Mouse (Mus musculus) cerebellum, postnatal 10 days (tissue): ENCODE measurements around the gene 5330417H12Rik.

Source experiments
- DNase-seq, 2 experiments: peaks; one replicate each; pipeline ENCODE4 v3.0.0; 2021; ENCODE audit warnings: mixed read lengths in 2 of 2

Gene 5330417H12Rik

GRCm38 (mm10) chr7:107625061-107625460 lies at the start of gene 5330417H12Rik:
Gene 5330417H12Rik (minus strand): TSS chr7:107625161.
- no peak for DNase-seq

DNA sequence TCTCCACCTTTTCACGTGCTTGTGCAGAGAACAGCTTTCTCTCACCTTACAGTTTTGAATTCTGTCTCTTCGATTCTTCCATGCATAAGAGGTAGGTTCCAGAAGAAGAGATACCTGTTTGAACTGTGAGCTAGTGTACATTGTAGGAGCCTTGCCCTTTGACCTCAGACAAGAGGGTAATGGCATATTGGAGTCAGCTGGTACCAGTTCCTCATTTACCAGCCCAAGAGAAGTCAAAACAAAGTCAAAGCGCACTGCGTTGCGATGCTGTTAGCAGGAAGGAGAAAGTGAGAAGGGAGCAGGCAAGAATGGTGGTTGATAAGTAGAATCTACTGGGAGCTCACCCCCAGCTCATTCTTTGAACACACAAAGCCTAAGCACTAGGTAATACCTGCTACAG lies 43.6 kb upstream of the 5330417H12Rik start:
- DNase-seq = no peak

- DNase-seq = no peak
Observed at GRCm38 (mm10) chr7:107666262-107666902, 41.4 kb upstream of the 5330417H12Rik start.

DNA sequence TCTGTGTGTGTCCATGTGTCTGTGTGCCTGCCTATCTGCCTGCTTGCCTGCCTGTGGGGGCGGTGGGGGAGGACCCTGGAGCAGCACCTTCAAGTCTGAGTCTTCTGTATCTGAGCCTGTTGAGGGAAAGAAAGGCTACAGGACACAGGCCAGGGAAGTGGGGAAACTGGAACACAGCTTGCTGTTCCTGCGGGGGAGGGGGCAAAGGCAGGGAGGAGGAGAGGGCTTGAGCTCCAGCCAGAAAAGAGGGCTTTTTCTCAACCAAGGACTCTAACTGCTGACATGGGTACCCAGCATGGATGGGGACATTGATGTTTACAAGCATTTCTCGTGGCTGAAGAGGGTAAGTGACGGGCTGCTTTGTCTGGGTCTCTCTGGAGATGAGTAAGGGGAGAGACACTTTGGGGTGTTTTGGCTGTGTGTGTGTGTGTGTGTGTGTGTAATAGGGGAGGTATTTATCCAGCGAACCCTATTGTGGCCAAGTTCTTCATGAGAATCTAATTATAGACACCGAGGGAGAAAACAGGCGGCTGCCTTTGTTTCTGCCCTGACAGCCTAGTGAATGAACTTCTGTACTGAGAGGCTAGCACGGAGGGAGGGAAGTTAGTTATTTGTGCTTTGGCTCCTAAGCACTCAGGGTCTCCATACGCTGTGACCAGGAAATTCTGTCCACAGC lies 40.8 kb upstream of the 5330417H12Rik start:
- DNase-seq = peak; percentile 44 to 62

- DNase-seq = no peak
Observed at GRCm38 (mm10) chr7:107665221-107665585, 40.2 kb upstream of the 5330417H12Rik start.

- peak; percentile 23 to 30 for DNase-seq
Observed at GRCm38 (mm10) chr7:107664063-107665056, 39.4 kb upstream of the 5330417H12Rik start.

GRCm38 (mm10) chr7:107663621-107664020 lies 38.7 kb upstream of the 5330417H12Rik start:
- DNase-seq = no peak

GRCm38 (mm10) chr7:107661843-107662281 lies 36.9 kb upstream of the 5330417H12Rik start:
- no peak for DNase-seq

- peak; percentile 82 to 86 for DNase-seq
Observed at GRCm38 (mm10) chr7:107661189-107661842, 36.4 kb upstream of the 5330417H12Rik start.

DNA sequence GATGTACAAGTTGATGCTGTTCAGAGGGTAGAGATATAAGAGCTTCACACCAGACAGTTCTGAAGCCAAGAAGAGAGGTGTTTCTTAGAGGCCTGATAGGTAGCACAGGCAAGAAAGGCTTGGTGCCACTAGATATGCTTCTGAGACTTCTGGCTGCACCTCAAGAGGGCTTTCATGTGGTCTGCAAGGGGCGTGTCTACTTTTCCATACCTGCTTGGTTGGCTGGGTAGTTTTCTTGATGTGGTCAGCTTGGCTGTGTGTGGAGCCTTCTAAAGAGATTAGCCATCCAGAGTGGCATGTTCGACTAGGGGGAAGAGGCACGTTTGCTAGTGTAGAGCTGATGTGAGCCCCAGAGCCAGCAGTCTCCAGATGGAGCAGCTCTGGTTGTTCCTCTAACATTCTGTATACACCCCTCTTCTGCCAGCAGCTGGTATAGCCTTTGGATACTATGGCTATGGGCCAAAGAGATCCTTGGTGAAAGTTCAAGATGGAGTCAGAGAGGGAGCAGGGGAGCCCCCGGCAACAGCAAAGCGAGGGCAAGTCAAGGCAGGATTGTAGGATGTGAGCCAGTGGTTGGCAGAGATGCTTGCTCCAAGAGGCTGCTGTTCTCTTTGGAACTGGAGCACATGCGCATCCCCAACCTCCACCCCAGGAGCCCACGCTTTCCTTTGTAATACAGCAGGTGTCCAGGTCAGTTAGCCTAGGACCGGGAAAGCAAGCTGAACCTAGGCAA lies 34.4 kb upstream of the 5330417H12Rik start:
- peak; percentile 42 to 55 for DNase-seq

GRCm38 (mm10) chr7:107656451-107656850 lies 31.5 kb upstream of the 5330417H12Rik start:
- DNase-seq = no peak

GRCm38 (mm10) chr7:107651821-107652220 lies 26.9 kb upstream of the 5330417H12Rik start:
- no peak for DNase-seq

GRCm38 (mm10) chr7:107649990-107650389 lies 25.0 kb upstream of the 5330417H12Rik start:
- no peak for DNase-seq

DNA sequence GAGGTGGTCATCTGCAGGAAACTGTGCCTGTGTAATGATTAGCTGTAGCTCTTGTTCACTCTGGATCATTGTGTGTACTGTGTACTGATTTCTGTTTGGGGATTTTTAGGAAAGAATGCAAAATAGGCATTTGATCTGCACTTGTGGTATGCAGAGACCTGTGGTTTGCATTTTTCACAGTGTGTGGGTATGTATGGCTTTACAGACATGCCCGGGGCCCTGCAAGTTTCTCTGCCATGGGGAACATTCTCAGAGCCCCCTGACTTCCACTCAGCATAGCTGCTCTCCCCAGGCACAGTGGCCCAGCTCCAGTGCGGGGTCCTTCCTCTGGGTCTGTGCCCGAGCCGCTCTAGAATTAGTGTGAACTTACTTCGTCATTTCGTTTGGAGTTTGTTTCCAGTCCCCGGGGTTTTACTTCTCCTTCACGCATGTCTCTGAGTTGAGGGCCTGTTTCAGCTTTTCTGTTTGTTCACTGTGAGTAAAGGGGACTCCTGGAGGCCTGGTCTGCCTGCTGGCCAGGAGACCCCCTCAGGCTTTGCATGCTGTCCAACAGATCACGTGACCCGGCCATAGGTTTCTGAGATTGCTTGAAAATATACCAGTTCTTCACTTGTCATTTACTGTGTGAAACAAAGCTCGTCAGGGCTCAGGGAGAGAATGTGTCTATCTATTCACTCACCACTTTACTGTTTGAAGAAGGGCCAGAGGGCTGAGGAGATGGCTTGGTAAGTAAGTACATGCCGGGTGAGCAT lies 24.2 kb upstream of the 5330417H12Rik start:
- DNase-seq = no peak

DNA sequence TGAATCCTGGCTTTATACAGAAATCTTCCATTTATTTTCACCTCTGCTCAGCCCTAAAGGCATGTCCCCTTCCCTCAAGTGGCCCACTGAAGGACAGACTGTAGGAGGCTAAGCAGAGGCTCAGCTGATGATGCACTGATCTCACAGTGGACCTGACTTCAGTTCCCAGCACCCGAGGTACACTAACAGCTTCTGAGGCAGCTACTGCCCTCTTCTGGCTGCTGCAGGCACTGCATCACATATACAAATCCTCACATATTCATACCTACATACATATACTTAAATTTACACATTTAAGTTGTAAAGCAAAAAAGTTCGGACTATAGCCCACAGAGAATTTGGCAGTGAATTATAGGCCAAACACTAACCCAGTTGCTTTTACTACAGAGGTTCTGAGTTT lies 20.0 kb upstream of the 5330417H12Rik start:
- no peak for DNase-seq

DNA sequence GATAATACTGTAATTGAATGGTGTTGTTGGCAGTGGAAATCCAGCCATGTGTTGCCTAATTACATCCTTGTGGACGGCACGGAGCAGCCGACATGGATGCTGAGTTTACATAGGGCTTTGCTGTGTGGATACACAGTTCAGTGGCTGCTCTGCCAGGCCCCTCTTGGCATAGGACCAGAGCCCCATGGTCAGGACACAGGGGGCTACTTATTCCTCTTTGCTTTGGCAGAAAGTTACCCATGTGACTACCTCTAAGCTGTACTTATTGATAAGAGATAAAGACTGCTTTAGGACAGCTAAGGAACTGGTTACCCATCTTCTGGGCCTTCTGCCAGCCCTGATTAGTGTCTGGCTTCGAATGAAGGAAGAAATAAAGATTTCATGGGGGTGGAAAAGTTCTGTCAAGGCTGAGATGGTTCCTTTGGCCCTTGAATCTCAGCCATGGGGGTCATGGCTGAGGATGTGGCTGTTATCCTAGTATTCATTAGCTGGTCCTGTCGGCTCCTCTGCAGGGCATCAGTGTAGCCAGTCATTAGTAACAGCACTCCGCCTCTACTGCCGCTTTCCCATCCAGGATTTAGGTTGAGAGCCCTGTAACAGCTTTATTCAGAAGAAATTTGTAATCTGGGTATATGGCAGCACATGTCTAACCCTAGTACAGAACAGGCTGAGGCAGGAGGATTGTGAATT lies 17.8 kb upstream of the 5330417H12Rik start:
- peak; percentile 84 to 93 for DNase-seq

DNA sequence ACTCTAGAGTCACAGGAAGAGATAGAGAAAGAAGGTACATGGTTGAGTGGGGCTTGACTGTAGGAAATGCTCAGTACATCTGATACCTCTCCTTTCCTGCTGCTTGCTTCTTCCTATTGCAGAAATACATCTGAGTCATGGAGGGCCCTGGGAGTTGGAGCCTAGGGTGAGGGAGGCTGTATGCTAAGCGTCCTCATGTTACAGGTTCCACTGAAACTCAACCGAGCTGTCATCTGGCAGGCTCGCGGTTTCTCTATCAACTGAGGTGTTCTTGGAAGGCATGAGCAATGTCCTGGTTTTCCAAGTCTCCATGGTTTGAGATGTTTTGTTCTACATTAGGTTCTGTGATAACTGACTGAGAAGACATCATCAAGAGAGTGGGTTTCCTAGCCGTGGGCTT lies 13.1 kb upstream of the 5330417H12Rik start:
- DNase-seq = no peak

- no peak for DNase-seq
Observed at GRCm38 (mm10) chr7:107637398-107637797, 12.4 kb upstream of the 5330417H12Rik start.

DNA sequence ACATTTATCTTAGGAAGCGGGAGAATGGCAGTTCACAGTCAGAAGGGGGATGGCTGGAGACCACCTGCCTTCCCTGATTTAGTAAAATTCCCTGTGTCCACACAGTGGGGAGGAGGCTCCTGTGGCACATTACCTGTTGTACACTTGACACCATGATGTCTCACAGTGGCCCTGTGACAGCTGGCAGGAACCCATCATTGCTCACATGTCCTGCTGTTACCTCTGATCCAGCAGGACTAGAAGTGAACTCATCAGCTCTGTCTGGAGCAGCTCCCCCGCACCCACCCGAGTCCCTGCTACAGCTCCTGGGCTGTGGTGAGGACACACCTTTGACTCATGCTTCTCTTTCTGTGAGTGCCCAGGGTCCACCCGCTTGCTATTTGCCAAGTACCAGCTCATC lies 8.2 kb upstream of the 5330417H12Rik start:
- no peak for DNase-seq

- DNase-seq = no peak
Observed at GRCm38 (mm10) chr7:107628383-107628782, 3.4 kb upstream of the 5330417H12Rik start.

DNA sequence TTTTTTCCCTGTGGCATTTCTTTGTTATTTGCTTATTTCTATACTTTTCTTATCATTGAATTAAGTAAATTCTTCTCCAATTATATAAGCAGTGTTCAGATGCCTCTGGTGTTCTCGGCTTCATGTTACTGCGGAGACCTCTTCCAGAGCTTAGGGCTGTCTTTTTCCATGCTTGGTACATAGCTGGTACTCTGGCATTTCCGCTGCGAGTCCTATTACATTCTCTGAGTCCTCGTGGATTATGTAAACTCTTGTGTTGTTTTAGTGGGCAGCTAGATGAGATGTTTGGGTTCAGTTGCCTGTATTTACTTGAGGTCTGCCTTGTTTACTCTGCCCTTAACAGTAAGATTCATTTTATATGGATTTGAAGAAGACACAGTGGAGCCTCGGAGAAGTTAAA lies 820 bp upstream of the 5330417H12Rik start:
- DNase-seq = no peak
